8 mouse cellular contexts compared by ENCODE assay signal in the genomic region with DNA sequence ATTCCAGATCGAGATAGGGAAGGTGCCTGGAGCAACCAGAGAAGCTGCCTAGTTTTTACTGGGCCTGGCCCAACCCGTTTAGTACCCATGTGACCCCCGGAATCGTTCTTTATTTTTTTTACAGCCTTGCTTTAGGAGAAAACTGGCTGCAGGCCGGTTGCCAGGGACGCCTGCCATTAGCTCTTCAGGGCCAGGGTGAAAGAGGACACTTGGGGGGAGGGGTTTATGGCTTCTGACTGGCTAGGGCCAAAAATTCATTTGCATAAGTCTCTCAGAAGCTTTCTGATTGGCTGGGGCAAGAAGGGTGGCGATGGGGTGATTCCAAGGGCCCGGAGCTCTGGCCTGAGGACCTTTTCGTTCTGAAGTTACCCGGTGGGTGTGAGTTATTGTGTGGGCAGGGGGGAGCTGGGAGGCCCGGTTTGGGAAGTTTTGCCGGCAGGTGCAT. TPM values are rescaled to one million over a fixed set of nuclear protein-coding genes. Genes with fewer than 3 reads are reported as not detected.
DNase-seq lines count a peak whose midpoint lies in the region; ATAC-seq and TF ChIP-seq lines count a peak whose summit lies in the region.

TSS of gene Mid1ip1 (plus strand) at position 318 of the 445 bp plus-strand sequence.

- H3K27me3 ChIP-seq in embryonic facial prominence, embryonic 15.5 days = no peaks in the 10 kb centered on the region
- peaks cover 4% of the 10 kb centered on the region; the same call in 1 of the 2 replicates for H3K27me3 ChIP-seq in limb, embryonic 13.5 days
- H3K27me3 ChIP-seq in midbrain, embryonic 15.5 days (replicated peaks) = no peaks in the 10 kb centered on the region
- no peaks in the 10 kb centered on the region for H3K27me3 ChIP-seq in spleen, adult 2 months (ENCODE audit: control insufficient read depth, insufficient read depth, low read length)

- H3K4me2 ChIP-seq in embryonic facial prominence, embryonic 15.5 days (replicated peaks) = peak within 1 kb of the TSS; percentile 39
- peak within 1 kb of the TSS; percentile 53 for H3K4me2 ChIP-seq in limb, embryonic 13.5 days (replicated peaks)
- peak within 1 kb of the TSS; percentile 27; the same call in 1 of the 2 replicates for H3K4me2 ChIP-seq in midbrain, embryonic 15.5 days

- no peaks in the 10 kb centered on the region for H3K9me3 ChIP-seq in embryonic facial prominence, embryonic 15.5 days (replicated peaks)
- H3K9me3 ChIP-seq in limb, embryonic 13.5 days = no peaks in the 10 kb centered on the region
- no peaks in the 10 kb centered on the region for H3K9me3 ChIP-seq in midbrain, embryonic 15.5 days

- ATAC-seq in embryonic facial prominence, embryonic 15.5 days (ENCODE audit: insufficient number of reproducible peaks, low FRiP score, low TSS enrichment, low read depth) = peak; percentile 86
- peak; percentile 86 for ATAC-seq in limb, embryonic 13.5 days (ENCODE audit: low FRiP score, low read depth)
- ATAC-seq in midbrain, embryonic 15.5 days (replicated peaks) = peak; percentile 16; the same call in 1 of the 2 replicates

- TF ChIP-seq CTCF in bone marrow, adult 2 months (IDR thresholded peaks at IDR 0.05; ENCODE audit: control insufficient read depth, insufficient read depth, low read length) = no peak
- TF ChIP-seq CTCF in spleen, adult 2 months (IDR thresholded peaks at IDR 0.05; ENCODE audit: extremely low read depth, insufficient read depth, insufficient read length, insufficient replicate concordance) = no peak

- H3K36me3 ChIP-seq in embryonic facial prominence, embryonic 15.5 days = no peaks in the 10 kb centered on the region
- H3K36me3 ChIP-seq in limb, embryonic 13.5 days = no peaks in the 10 kb centered on the region
- no peaks in the 10 kb centered on the region for H3K36me3 ChIP-seq in midbrain, embryonic 15.5 days (replicated peaks)
- no peaks in the 10 kb centered on the region for H3K36me3 ChIP-seq in spleen, adult 2 months (ENCODE audit: control insufficient read depth, insufficient read depth, low read length)

- H3K9ac ChIP-seq in embryonic facial prominence, embryonic 15.5 days = no peak within 1 kb of the TSS
- H3K9ac ChIP-seq in limb, embryonic 13.5 days = no peak within 1 kb of the TSS
- H3K9ac ChIP-seq in midbrain, embryonic 15.5 days = no peak within 1 kb of the TSS

- peak within 1 kb of the TSS; percentile 27; the same call in 1 of the 2 replicates for H3K27ac ChIP-seq in bone marrow, adult 2 months (ENCODE audit: control insufficient read depth, insufficient read depth, low read depth, low read length, poor library complexity)
- 0 out of 2 replicates have a peak within 1 kb of the TSS, but pooled peaks have one; percentile 28 for H3K27ac ChIP-seq in embryonic facial prominence, embryonic 15.5 days (replicated peaks)
- no peak within 1 kb of the TSS for H3K27ac ChIP-seq in limb, embryonic 13.5 days
- peak within 1 kb of the TSS; percentile 25; the same call in 1 of the 2 replicates for H3K27ac ChIP-seq in midbrain, embryonic 15.5 days
- H3K27ac ChIP-seq in spleen, adult 2 months (ENCODE audit: insufficient read depth, low read length) = peak within 1 kb of the TSS; percentile 29

- peak; percentile 82 for DNase-seq in 3134 (ENCODE audit: extremely low read depth, insufficient read length, low spot score)
- DNase-seq in heart, adult 8-10 months (ENCODE audit: low spot score) = peak; percentile 90
- peak; percentile 92 to 95 for DNase-seq in kidney, adult 8-10 months
- peak in 1 of 2 experiments; percentile 36 for DNase-seq in spleen, adult 2 months (ENCODE audit: low read depth in 1 of 2, low spot score in 2 of 2)

- no peak for TF ChIP-seq POLR2A in bone marrow, adult 2 months (IDR thresholded peaks at IDR 0.05; ENCODE audit: borderline replicate concordance, control insufficient read depth, low read depth, low read length)
- TF ChIP-seq POLR2A in spleen, adult 2 months (IDR thresholded peaks at IDR 0.05; ENCODE audit: low read depth, low read length) = no peak

- no peaks in the 10 kb centered on the region; the same call in 1 of the 2 replicates for H3K4me1 ChIP-seq in bone marrow, adult 2 months (ENCODE audit: control insufficient read depth, insufficient read depth, low read length)
- H3K4me1 ChIP-seq in embryonic facial prominence, embryonic 15.5 days = no peaks in the 10 kb centered on the region
- peaks cover 12% of the 10 kb centered on the region for H3K4me1 ChIP-seq in limb, embryonic 13.5 days
- H3K4me1 ChIP-seq in midbrain, embryonic 15.5 days = no peaks in the 10 kb centered on the region
- no peaks in the 10 kb centered on the region; the same call in 1 of the 2 replicates for H3K4me1 ChIP-seq in spleen, adult 2 months (ENCODE audit: control insufficient read depth, insufficient read depth, insufficient read length)

- WGBS in bone marrow, adult 2 months = 13% methylated on average over 12 of the region's 12 CpGs
- WGBS in embryonic facial prominence, embryonic 15.5 days = 11% methylated on average over 12 of the region's 12 CpGs
- WGBS in limb, embryonic 13.5 days = 14% methylated on average over 12 of the region's 12 CpGs
- WGBS in midbrain, embryonic 15.5 days = 23% methylated on average over 12 of the region's 12 CpGs
- WGBS in spleen, adult 2 months = 28% methylated on average over 12 of the region's 12 CpGs

- H3K4me3 ChIP-seq in bone marrow, adult 2 months (replicated peaks; ENCODE audit: control insufficient read depth, low read depth, low read length) = peak within 1 kb of the TSS; percentile 52
- peak within 1 kb of the TSS; percentile 26 for H3K4me3 ChIP-seq in embryonic facial prominence, embryonic 15.5 days (replicated peaks)
- peak within 1 kb of the TSS; percentile 22 for H3K4me3 ChIP-seq in limb, embryonic 13.5 days
- H3K4me3 ChIP-seq in midbrain, embryonic 15.5 days = 0 out of 2 replicates have a peak within 1 kb of the TSS, but pooled peaks have one; percentile 5
- H3K4me3 ChIP-seq in spleen, adult 2 months (ENCODE audit: extremely low read depth, insufficient read depth, insufficient read length) = peak within 1 kb of the TSS; percentile 40; the same call in 1 of the 2 replicates

RNA-seq across cellular contexts. Expression of gene Mid1ip1, which starts in this region (rescaled TPM):
- 21.3 and 28.8 TPM in 2 replicates for polyA plus RNA-seq in bone marrow, adult 2 months (2011; ENCODE audit: insufficient read depth, insufficient read length, low replicate concordance, missing spikeins)
- 42.5 and 45.6 TPM in 2 replicates for polyA plus RNA-seq in embryonic facial prominence, embryonic 15.5 days (2015; fragmentation: Nextera tagmentation; extraction: Ambion mirVana)
- total RNA-seq in heart, adult 8-10 months (2022) = 100 to 1,000 TPM; 177 to 272 (median 193) TPM
- polyA plus RNA-seq in limb, embryonic 13.5 days (2015; fragmentation: Nextera tagmentation; extraction: Ambion mirVana) = 24.2 and 26.7 TPM in 2 replicates
- 95.7 and 97.6 TPM in 2 replicates for polyA plus RNA-seq in midbrain, embryonic 15.5 days (2015; fragmentation: Nextera tagmentation; extraction: Ambion mirVana)
- polyA plus RNA-seq in spleen, adult 2 months (2012; rRNA removed) = 16.2 and 18.3 TPM in 2 replicates

Comparison
In these comparisons a context has a peak if more than half of its experiments do, and no peak if none do; other contexts are left out.
1. ATAC-seq: peak in every context shown above with its lines; median percentile 86 in embryonic facial prominence, embryonic 15.5 days; 86 in limb, embryonic 13.5 days; 16 in midbrain, embryonic 15.5 days.